Mouse (Mus musculus) CD8-positive naive resting alpha-beta T cell, adult 2 months (primary cell): ENCODE data around the gene Ache.
"Not testable (repeated sequence)": the region's sequence is repeated elsewhere in the genome, so short reads cannot be mapped to it uniquely, and the experiment has no call there.

Source experiments
- DNase-seq, 2 experiments: peaks; one replicate each; pipeline ENCODE4 v3.0.0; 2022; ENCODE audit warnings: low read depth in 2 of 2, low spot score in 2 of 2

Ache gene

GRCm38 (mm10) chr5:137287032-137287952, at the start of gene Ache:
TSS of gene Ache (plus strand) at chr5:137287519.
- DNase-seq, result no peak

GRCm38 (mm10) chr5:137263897-137264720, 23.2 kb upstream of the Ache start:
- no peak for DNase-seq

DNA sequence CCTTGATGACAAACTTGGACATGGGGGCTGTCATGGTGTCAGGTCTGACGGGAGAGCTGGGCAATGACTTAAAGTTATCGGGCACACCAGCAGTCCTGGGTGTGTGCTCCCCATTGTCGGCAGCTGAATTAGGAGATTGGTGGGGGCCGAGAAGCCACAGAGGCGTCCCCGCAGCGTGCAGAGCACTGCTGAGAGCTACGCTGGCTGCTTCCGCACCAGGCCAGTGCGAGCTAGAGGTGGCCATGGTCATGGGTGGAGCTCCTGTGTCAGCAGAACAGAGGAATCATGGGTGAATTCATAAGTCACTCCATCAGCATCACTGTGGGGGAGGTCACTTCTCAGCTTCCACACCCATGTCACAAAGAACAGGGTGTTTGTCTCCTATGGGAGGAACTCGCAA, 22.5 kb upstream of the Ache start:
- no peak for DNase-seq

DNA sequence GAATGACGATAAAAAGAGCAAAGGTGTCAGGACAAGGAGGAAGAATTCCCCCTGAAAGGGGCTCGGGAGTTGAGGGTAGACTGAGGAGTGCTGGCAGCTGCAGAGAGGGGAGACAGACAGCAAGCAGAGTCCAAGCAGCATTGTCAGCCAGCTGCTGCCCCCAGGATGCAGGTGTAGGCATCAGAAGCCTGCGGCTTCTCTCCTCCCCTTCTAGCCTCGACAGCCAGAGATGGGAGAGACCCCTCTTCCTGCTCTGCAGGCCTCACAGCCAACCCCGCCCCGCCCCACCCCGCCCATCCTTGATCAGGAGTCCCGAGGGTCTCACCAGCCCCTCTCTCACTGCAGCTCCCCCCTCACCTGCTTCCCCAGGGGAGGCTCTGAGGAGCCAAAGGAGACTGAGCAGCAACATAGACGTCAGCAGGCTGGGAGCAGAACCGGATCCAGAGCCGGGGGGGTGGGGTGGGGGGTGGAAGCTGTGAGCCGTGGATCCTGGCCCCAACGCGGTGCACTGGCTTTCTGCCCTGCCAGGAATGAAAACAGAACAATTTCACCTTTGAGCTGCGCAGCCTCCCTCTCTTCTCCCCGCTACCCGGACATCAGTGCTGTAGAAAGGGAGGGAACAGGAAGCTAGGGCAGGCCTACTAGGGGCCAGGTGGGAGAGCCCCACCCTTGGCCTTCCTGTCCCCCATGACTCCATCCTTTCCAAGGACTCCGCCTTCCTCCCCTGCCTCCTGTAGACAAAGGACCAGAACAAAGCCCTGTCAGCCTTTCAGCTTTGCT, 19.0 kb upstream of the Ache start:
- no peak for DNase-seq

- no peak for DNase-seq
These were observed 9.7 kb upstream of the Ache start for GRCm38 (mm10) chr5:137277360-137278342.

DNA sequence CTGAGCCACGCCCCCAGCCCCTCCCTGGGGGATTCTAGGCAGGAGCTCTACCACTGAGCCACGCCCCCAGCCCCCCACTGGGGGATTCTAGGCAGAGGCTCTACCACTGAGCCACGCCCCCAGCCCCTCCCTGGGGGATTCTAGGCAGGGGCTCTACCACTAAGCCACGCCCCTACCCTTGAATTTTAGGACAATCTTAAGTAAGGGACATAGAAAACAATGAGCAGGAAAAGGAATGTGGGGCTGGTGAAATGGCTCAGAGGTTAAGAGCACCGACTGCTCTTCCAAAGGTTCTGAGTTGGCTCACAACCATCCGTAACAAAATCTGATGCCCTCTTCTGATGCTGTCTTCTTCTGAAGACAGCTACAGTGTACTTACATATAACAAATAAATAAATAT, 2.9 kb upstream of the Ache start:
- DNase-seq, result not testable (repeated sequence)

DNA sequence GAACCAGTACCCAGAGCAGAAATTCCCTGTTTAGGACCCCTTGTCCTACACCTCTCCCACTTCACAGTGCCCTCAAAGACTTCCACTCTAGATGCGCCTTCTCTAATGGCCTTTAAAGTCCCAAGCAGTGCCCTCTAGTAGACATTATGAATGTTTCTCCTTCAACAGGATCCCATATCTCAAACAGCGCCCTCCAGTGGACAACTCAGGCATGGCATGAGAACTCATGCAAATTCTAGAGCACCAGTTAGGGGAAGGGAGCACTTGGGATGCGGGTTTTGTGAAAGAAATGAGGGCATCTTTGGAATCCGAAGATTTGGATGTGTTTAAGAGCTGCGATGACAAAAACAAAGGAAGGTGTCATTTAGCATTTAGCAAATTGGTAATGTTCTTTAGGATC, 2.3 kb upstream of the Ache start:
- peak; percentile 69 to 73 for DNase-seq

DNA sequence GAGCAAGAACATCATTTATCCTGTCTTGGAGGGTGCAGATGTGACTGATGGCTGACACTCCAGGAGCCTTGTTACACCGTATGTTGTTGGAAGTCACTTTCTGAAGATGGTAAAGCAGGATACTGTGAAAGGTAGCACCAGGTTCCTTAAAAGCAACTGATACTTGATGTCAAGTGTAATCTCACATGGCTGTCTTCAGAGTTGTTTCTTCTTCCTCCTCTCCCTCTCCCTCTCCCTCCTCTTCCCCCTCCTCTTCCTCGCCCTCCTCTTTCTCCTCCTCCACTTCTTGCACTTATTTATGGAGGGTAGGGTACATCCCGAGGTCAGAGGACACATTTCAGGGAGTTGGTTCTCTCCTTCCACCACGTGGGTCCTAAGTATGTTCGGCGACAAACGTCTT, 1.3 kb upstream of the Ache start:
- DNase-seq, result no peak

DNA sequence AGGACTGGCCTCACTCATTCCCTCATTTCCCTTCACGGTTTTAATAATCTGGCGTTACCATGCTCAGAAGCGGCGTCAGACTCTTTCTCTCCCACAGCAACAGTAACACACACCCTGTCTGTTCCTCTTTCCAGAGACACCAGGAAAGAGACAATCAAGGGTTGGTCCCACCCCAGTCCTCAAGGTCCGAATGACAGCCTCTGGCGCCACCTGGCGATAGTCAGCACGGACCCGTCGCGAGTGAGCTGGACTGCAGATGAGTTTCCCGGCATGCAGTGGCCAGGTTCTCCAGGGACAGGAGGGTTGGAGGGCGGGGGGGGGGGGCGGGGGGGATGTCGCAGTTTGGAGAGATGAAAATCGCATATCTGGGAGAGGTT, 676 bp upstream of the Ache start:
- DNase-seq, result peak; percentile 56 to 70

DNA sequence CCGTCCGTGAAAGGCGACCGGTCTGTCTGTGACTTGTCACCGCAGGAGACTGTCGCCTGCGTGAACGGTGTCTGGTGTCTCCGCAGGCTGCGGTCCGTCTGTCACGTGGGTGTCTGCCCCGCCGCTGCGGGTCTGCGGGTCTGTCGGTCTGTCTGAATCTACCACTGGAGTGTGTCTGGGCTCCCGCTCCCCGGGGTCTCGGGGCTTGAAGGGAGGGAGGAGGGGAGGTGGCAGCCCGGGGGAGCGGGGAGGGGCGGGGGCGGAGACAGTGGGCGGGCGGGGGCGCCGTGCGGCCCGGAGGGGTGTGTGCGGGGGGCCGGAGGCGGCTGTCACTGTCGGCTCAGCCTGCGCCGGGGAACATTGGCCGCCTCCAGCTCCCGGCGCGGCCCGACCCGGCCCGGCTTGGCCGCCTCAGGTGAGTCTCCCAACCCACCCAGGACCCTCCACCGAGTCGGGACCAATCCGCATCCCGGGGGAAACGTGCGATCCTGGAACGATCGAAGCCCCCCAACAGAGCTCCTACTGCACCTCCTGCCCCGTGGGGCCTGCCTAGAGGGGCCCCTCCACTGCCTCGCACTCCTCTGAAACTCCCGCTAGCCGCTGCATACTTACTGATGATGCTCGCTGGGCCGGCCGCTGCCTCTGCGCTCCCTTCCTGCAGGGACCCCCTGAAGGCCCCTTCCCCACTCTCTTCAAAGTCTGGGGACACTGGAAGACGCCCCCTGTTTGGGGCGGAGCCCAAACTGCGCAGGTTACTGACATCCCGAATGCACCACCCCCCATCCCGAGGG, 829 bp downstream of the Ache start:
- no peak for DNase-seq

GRCm38 (mm10) chr5:137288999-137289470, 1.7 kb downstream of the Ache start:
- peak in 1 of 2 experiments; percentile 28 for DNase-seq

- no peak for DNase-seq
These were observed 2.5 kb downstream of the Ache start for GRCm38 (mm10) chr5:137289591-137290365.

- no peak for DNase-seq
These were observed 3.4 kb downstream of the Ache start for GRCm38 (mm10) chr5:137290677-137291076.

DNA sequence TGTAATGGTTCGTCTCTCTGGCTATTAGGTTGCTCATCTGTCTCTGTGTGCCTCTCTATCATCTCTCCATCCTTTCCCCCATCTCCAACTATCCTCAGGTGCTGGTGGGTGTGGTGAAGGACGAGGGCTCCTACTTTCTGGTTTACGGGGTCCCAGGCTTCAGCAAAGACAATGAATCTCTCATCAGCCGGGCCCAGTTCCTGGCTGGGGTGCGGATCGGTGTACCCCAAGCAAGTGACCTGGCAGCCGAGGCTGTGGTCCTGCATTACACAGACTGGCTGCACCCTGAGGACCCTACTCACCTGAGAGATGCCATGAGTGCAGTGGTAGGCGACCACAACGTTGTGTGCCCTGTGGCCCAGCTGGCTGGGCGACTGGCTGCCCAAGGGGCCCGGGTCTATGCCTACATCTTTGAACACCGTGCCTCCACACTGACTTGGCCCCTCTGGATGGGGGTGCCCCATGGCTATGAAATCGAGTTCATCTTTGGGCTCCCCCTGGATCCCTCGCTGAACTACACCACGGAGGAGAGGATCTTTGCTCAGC, 4.1 kb downstream of the Ache start:
- no peak for DNase-seq

- peak in 1 of 2 experiments; percentile 47 for DNase-seq
These were observed 6.0 kb downstream of the Ache start for GRCm38 (mm10) chr5:137293282-137293681.

DNA sequence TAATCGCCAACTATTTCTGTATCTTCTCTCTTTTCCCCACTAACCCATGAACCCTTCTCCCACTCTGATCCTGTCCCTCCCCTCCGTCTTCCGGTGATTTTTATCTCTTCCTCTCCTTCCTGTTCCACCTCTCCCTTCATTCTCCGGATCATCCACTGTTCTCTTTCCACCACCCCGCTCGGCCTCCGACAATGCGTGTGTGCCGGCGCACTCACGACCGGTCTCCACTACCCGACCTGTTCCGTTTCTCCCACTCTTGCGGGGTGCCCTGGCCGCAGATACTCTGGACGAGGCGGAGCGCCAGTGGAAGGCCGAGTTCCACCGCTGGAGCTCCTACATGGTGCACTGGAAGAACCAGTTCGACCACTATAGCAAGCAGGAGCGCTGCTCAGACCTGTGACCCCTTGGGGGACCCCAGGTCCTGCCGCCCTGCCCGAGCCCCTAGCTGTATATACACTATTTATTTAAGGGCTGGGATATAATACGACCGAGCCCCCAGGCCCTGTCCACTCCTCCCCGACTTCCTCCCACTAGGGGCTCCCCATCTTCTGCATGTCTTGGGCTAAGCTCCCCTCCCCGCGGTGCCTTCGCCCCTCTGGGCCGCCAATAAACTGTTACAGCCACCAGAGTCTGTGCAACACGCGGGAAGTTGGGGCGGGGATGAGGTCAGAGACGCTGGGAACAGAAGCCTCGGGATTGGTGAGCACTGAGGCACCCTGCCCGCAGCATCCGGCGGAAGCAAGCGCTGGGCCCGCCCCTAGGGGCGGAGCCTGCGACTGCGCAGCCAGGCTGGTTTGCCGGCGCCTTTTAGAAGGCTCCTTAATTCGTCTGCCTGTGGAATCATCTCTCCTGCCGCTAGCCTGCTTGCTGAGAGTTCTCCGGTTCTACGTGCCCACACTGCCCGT, 6.8 kb downstream of the Ache start, which contains the start of gene Ufsp1:
Ufsp1 (plus strand) TSS at position 791 of the 905 bp plus-strand sequence.
- peak; percentile 86 to 92 for DNase-seq

DNA sequence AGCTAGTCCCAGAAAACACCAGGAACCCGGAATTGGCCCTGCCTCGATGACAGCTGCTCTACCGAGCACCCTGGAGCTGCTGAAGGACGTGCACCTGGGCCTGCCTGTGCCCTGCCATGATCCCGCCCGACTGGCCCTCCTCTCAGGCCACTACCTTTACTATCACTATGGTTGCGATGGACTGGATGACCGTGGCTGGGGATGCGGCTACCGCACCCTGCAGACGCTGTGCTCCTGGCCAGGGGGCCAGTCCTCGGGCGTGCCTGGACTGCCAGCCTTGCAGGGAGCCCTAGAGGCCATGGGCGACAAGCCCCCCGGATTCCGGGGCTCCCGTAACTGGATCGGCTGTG, 7.4 kb downstream of the Ache start:
- DNase-seq, result no peak
